In genomic region chr13:119835320-119836056, GRCm38 (mm10) we compare ENCODE assay signal across 8 mouse cellular contexts. TPM values are rescaled to one million over a fixed set of nuclear protein-coding genes. Genes with fewer than 3 reads are reported as not detected.
DNase-seq lines count a peak whose midpoint lies in the region; ATAC-seq and TF ChIP-seq lines count a peak whose summit lies in the region.
"Not testable (repeated sequence)": the region's sequence is repeated elsewhere in the genome, so short reads cannot be mapped to it uniquely, and the experiment has no call there.
"Had no signal": no experiment of that assay in that cellular context is flagged by ENCODE, and none has a peak within 500 bp of the region (broad histone marks: within the 10 kb centered on the region; RNA-seq: fewer than 3 reads in every experiment).

D13Ertd608e (plus strand) TSS chr13:119836006.

- not testable (repeated sequence) for H3K36me3 ChIP-seq in embryonic facial prominence, embryonic 12.5 days; heart, embryonic 12.5 days; kidney, adult 2 months (ENCODE audit: control insufficient read depth, insufficient read depth, low read length); limb, embryonic 14.5 days (ENCODE audit: control insufficient read depth, insufficient read depth, low read length); midbrain, embryonic 10.5 days

- TF ChIP-seq CTCF in kidney, adult 2 months (conservative IDR thresholded peaks at IDR 0.05; ENCODE audit: insufficient read depth, insufficient read length, low read depth, low read length): peak; percentile 39

- H3K27me3 ChIP-seq in embryonic facial prominence, embryonic 12.5 days: peaks cover 12% of the 10 kb centered on the region
- peaks cover 10% of the 10 kb centered on the region for H3K27me3 ChIP-seq in heart, embryonic 12.5 days (replicated peaks)
- not testable (repeated sequence) for H3K27me3 ChIP-seq in kidney, adult 2 months (replicated peaks; ENCODE audit: control insufficient read depth, insufficient read depth, low read length); limb, embryonic 14.5 days (ENCODE audit: control insufficient read depth, insufficient read depth, low read length)
- H3K27me3 ChIP-seq in midbrain, embryonic 10.5 days (ENCODE audit: low read depth, poor library complexity, severe bottlenecking): peaks cover 14% of the 10 kb centered on the region

- WGBS in embryonic facial prominence, embryonic 12.5 days: 13% methylated on average over 19 of the region's 25 CpGs
- 16% methylated on average over 19 of the region's 25 CpGs for WGBS in heart, embryonic 12.5 days
- WGBS in kidney, adult 2 months: 11% methylated on average over 18 of the region's 25 CpGs
- 20% methylated on average over 15 of the region's 25 CpGs for WGBS in limb, embryonic 14.5 days
- WGBS in midbrain, embryonic 10.5 days: 13% methylated on average over 18 of the region's 25 CpGs

- peak within 1 kb of the TSS; percentile 31 for H3K4me2 ChIP-seq in embryonic facial prominence, embryonic 12.5 days (replicated peaks)
- H3K4me2 ChIP-seq in heart, embryonic 12.5 days: peak within 1 kb of the TSS; percentile 58
- peak within 1 kb of the TSS; percentile 26; the same call in 1 of the 2 replicates for H3K4me2 ChIP-seq in limb, embryonic 14.5 days (replicated peaks; ENCODE audit: low read depth, low read length, severe bottlenecking)

- not testable (repeated sequence) for H3K4me1 ChIP-seq in embryonic facial prominence, embryonic 12.5 days; heart, embryonic 12.5 days (replicated peaks); kidney, adult 2 months (ENCODE audit: control insufficient read depth, insufficient read depth, low read length); limb, embryonic 14.5 days (ENCODE audit: control insufficient read depth, insufficient read depth, low read length); midbrain, embryonic 10.5 days

- ATAC-seq in embryonic facial prominence, embryonic 12.5 days (ENCODE audit: insufficient number of reproducible peaks, insufficient read depth, low FRiP score, low TSS enrichment): not testable (repeated sequence)
- peak; percentile 57; the same call in 1 of the 2 replicates for ATAC-seq in heart, embryonic 12.5 days (ENCODE audit: insufficient number of reproducible peaks, low FRiP score)
- 0 out of 2 replicates have a peak, but pooled peaks have one; percentile 44 for ATAC-seq in limb, embryonic 14.5 days (ENCODE audit: low FRiP score, low read depth)

- H3K27ac ChIP-seq in embryonic facial prominence, embryonic 12.5 days; heart, embryonic 12.5 days (ENCODE audit: poor library complexity, severe bottlenecking); kidney, adult 2 months (ENCODE audit: insufficient read depth, low read depth, low read length); limb, embryonic 14.5 days (replicated peaks; ENCODE audit: low read depth, low read length); midbrain, embryonic 10.5 days (replicated peaks): not testable (repeated sequence)

- H3K4me3 ChIP-seq in embryonic facial prominence, embryonic 12.5 days: 0 out of 2 replicates have a peak within 1 kb of the TSS, but pooled peaks have one; percentile 16
- H3K4me3 ChIP-seq in heart, embryonic 12.5 days: peak within 1 kb of the TSS; percentile 25
- H3K4me3 ChIP-seq in kidney, adult 2 months (ENCODE audit: insufficient read depth, low read depth, low read length): peak within 1 kb of the TSS; percentile 41; the same call in 1 of the 2 replicates
- not testable (repeated sequence) for H3K4me3 ChIP-seq in limb, embryonic 14.5 days (replicated peaks; ENCODE audit: low read length)
- peak within 1 kb of the TSS; percentile 45 for H3K4me3 ChIP-seq in midbrain, embryonic 10.5 days

- not testable (repeated sequence) for TF ChIP-seq POLR2A in kidney, adult 2 months (IDR thresholded peaks at IDR 0.05; ENCODE audit: low read depth, low read length); limb, embryonic 14.5 days (IDR thresholded peaks at IDR 0.05; ENCODE audit: borderline replicate concordance, extremely low read depth, insufficient read depth, insufficient read length)

- DNase-seq in adrenal gland, postnatal 25 days: peak; percentile 45
- DNase-seq in kidney, adult 2 months: peak; percentile 20
- DNase-seq in limb, embryonic 14.5 days (ENCODE audit: low spot score): peak; percentile 34
- DNase-seq in midbrain, embryonic 10.5 days (ENCODE audit: low spot score): peak; percentile 47
- peak; percentile 38 to 49 for DNase-seq in right cerebral cortex, postnatal 10 days (ENCODE audit: low spot score in 2 of 2)

- not testable (repeated sequence) for H3K9me3 ChIP-seq in embryonic facial prominence, embryonic 12.5 days; heart, embryonic 12.5 days (replicated peaks); limb, embryonic 14.5 days (ENCODE audit: control insufficient read depth, low read length); midbrain, embryonic 10.5 days (replicated peaks)

- not testable (repeated sequence) for H3K9ac ChIP-seq in embryonic facial prominence, embryonic 12.5 days; heart, embryonic 12.5 days; limb, embryonic 14.5 days (ENCODE audit: low read depth, low read length, severe bottlenecking)

RNA-seq across cellular contexts. Expression of gene D13Ertd608e, which starts in this region (rescaled TPM):
- not detected in 2 replicates for total RNA-seq in adrenal gland, postnatal 25 days (2021)
- not detected in 2 replicates for polyA plus RNA-seq in embryonic facial prominence, embryonic 12.5 days (2016; fragmentation: Nextera tagmentation; extraction: Ambion mirVana)
- polyA plus RNA-seq in heart, embryonic 12.5 days (2016; fragmentation: Nextera tagmentation; extraction: Ambion mirVana): not detected in 2 replicates
- polyA plus RNA-seq in kidney, adult 2 months (2012; rRNA removed): not detected in 2 replicates
- polyA plus RNA-seq in limb, embryonic 14.5 days (2012; rRNA removed): not detected in 2 replicates
- not detected in 2 replicates for polyA plus RNA-seq in limb, embryonic 14.5 days (2014; fragmentation: Nextera tagmentation; extraction: Ambion mirVana)
- polyA plus RNA-seq in midbrain, embryonic 10.5 days (2016; fragmentation: Nextera tagmentation; extraction: Ambion mirVana): not detected in 2 replicates
- polyA plus RNA-seq: myocyte had no signal

Comparison
In these comparisons a context has a peak if more than half of its experiments do, and no peak if none do; other contexts are left out.
1. Peak in DNase-seq in adrenal gland, postnatal 25 days; RNA of the gene not detected or under 1 TPM.
2. Peak in ATAC-seq, H3K4me3 ChIP-seq and H3K4me2 ChIP-seq in heart, embryonic 12.5 days; RNA of the gene not detected or under 1 TPM.
3. Peak in DNase-seq and H3K4me3 ChIP-seq in kidney, adult 2 months; RNA of the gene not detected or under 1 TPM.
4. Peak in DNase-seq, ATAC-seq and H3K4me2 ChIP-seq in limb, embryonic 14.5 days; RNA of the gene not detected or under 1 TPM.
5. Peak in DNase-seq and H3K4me3 ChIP-seq in midbrain, embryonic 10.5 days; RNA of the gene not detected or under 1 TPM.